Mouse (Mus musculus) bone marrow, adult 2 months (tissue): Measurements from ENCODE around the gene Fto.

Experiments used
- CTCF ChIP-seq: fragments of 200-500 bp; IDR thresholded peaks from 2 replicates; pipeline ENCODE4 v1.5.1; 2011; ENCODE audit warnings: low read length, control low read depth; ENCODE audit not compliant: control insufficient read depth, insufficient read depth
- POLR2A ChIP-seq: fragments of 200-500 bp; IDR thresholded peaks from 2 replicates; pipeline ENCODE4 v1.6.1; 2011; ENCODE audit warnings: low read depth, mild to moderate bottlenecking, control low read depth, low read length, borderline replicate concordance; ENCODE audit not compliant: control insufficient read depth

DNA sequence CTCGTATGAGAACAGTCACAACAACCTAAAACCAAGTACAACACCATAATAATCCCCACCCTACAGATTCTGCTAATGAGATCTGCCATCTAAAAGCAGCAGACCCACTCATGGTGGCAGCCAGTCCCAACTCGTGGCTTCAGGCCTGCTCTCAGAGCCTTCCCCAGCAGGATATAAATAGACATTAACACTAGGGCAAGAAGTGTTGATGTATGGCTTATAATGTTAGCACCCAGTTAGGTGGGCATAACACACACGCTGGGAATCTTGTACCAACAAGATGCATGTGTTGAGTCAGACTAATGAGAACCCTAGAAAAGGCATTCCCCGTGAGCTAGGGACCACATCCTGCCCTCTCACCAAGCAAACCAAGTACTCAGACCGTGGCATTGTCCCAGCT lies 240.1 kb downstream of the Fto start:
- TF ChIP-seq CTCF (no peak), POLR2A (no peak)
